Mouse (Mus musculus): Measurements from ENCODE around the gene Llgl1. TPM values are rescaled to one million over a fixed set of nuclear protein-coding genes. Genes with fewer than 3 reads are reported as not detected.

The Llgl1 gene
- 53.7 and 53.8 TPM in 2 replicates for polyA plus RNA-seq (2014; fragmentation: Nextera tagmentation; extraction: Ambion mirVana)

DNA sequence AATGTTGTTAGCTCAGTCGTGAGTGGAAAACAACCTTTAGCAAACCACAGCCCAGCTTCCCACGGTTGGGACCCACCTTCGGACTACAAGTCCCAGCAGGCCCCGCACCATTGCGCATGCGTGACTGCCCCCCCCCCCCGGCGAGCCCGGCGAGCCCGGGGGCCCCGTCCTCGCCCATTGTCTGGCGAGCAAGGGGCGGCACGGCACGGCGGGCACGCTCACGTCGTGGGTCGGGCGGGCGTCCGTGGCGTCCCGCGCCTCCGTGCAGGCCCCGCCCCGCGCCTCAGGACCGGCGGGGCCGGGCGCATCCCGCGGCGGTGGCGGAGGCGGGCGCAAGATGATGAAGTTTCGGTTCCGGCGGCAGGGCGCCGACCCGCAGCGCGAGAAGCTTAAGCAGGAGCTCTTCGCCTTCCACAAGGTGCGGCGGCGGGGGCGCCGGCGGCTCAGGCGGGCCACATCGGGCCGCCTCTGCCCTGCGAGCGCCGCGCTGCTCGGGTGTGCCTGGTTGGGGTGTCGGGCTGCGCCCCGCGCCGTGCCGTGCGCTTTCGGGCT is at the start of gene Llgl1:
Llgl1 (plus strand) TSS at position 200 of the 552 bp plus-strand sequence.
- Histone ChIP-seq H3K9me3 (ENCODE audit: control insufficient read depth, low read length) (no peaks in the 10 kb centered on the region), H3K9ac (ENCODE audit: low read length) (peak within 1 kb of the TSS; percentile 88), H3K4me3 (ENCODE audit: low read depth, low read length) (peak within 1 kb of the TSS; percentile 89), H3K27ac (ENCODE audit: low read depth) (peak within 1 kb of the TSS; percentile 90), H3K4me2 (ENCODE audit: low read length) (peak within 1 kb of the TSS; percentile 88), H3K27me3 (replicated peaks; ENCODE audit: control insufficient read depth, insufficient read depth, low read length) (no peaks in the 10 kb centered on the region), H3K4me1 (replicated peaks; ENCODE audit: control insufficient read depth, insufficient read depth, low read length) (peaks cover 19% of the 10 kb centered on the region), H3K36me3 (ENCODE audit: control insufficient read depth, insufficient read depth, low read length) (peaks cover 18% of the 10 kb centered on the region)
- ATAC-seq (replicated peaks; ENCODE audit: low FRiP score, low TSS enrichment, low read depth) (peak; percentile 90), DNase-seq (ENCODE audit: low spot score) (peak; percentile 99)
- WGBS, result 0% methylated on average over 69 of the region's 73 CpGs

DNA sequence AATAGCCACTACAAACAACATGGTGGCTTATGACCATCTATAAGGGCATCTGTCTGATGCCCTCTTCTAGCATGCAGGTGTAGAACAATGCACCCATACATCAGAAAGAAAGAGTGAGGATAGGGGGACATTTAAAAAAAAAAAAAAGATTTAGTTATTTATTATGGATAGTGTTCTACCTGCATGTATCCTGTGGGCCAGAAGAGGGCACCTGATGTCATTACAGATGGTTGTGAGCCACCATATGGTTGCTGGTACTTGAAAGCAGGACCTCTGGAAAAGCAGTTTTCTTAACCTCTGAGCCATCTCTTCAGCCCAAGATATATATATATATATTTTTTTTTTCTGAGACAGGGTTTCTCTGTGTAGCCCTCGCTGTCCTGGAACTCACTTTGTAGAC is 3.4 kb upstream of the Llgl1 start:
- no peaks in the 10 kb centered on the region for H3K27me3 ChIP-seq (replicated peaks; ENCODE audit: control insufficient read depth, insufficient read depth, low read length)
- no peak overlapping the region for H3K4me3 ChIP-seq (ENCODE audit: low read depth, low read length)
- H3K4me1 ChIP-seq (replicated peaks; ENCODE audit: control insufficient read depth, insufficient read depth, low read length), result peaks cover 15% of the 10 kb centered on the region
- no peaks in the 10 kb centered on the region for H3K36me3 ChIP-seq (ENCODE audit: control insufficient read depth, insufficient read depth, low read length)
- H3K9me3 ChIP-seq (ENCODE audit: control insufficient read depth, low read length), result no peaks in the 10 kb centered on the region
- WGBS, result 65% methylated on average over 1 of the region's 1 CpGs
- DNase-seq (ENCODE audit: low spot score) (no peak), ATAC-seq (replicated peaks; ENCODE audit: low FRiP score, low TSS enrichment, low read depth) (no peak)
- no peak overlapping the region for H3K4me2 ChIP-seq (ENCODE audit: low read length)
- H3K9ac ChIP-seq (ENCODE audit: low read length), result no peak overlapping the region
- no peak overlapping the region for H3K27ac ChIP-seq (ENCODE audit: low read depth)

DNA sequence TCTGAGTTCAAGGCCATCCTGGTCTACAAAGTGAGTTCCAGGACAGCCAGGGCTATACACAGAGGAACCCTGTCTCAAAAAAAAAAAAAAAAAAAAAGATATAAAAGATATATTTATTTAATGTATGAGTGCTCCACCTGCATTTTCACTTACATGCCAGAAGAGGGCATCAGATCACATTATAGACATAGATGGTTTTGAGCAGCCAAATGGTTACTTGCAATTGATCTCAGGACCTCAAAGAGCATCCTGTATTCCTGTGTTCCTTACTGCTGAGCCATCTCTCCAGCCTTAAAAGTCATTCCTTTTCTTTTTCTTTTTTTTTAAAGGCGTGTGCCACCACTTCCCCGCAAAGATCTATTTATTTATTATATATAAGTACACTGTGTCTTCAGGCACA is 2.0 kb upstream of the Llgl1 start:
- no peak overlapping the region for H3K4me2 ChIP-seq (ENCODE audit: low read length)
- peaks cover 19% of the 10 kb centered on the region for H3K4me1 ChIP-seq (replicated peaks; ENCODE audit: control insufficient read depth, insufficient read depth, low read length)
- peak; percentile 28 for DNase-seq (ENCODE audit: low spot score)
- H3K27me3 ChIP-seq (replicated peaks; ENCODE audit: control insufficient read depth, insufficient read depth, low read length), result no peaks in the 10 kb centered on the region
- no peak overlapping the region for H3K4me3 ChIP-seq (ENCODE audit: low read depth, low read length)
- H3K27ac ChIP-seq (ENCODE audit: low read depth), result no peak overlapping the region
- WGBS, result 62% methylated on average over 2 of the region's 2 CpGs
- H3K9ac ChIP-seq (ENCODE audit: low read length), result no peak overlapping the region
- 0 out of 2 replicates have a peak, but pooled peaks cover 3% of the 10 kb centered on the region for H3K36me3 ChIP-seq (ENCODE audit: control insufficient read depth, insufficient read depth, low read length)
- H3K9me3 ChIP-seq (ENCODE audit: control insufficient read depth, low read length), result no peaks in the 10 kb centered on the region
- no peak for ATAC-seq (replicated peaks; ENCODE audit: low FRiP score, low TSS enrichment, low read depth)

DNA sequence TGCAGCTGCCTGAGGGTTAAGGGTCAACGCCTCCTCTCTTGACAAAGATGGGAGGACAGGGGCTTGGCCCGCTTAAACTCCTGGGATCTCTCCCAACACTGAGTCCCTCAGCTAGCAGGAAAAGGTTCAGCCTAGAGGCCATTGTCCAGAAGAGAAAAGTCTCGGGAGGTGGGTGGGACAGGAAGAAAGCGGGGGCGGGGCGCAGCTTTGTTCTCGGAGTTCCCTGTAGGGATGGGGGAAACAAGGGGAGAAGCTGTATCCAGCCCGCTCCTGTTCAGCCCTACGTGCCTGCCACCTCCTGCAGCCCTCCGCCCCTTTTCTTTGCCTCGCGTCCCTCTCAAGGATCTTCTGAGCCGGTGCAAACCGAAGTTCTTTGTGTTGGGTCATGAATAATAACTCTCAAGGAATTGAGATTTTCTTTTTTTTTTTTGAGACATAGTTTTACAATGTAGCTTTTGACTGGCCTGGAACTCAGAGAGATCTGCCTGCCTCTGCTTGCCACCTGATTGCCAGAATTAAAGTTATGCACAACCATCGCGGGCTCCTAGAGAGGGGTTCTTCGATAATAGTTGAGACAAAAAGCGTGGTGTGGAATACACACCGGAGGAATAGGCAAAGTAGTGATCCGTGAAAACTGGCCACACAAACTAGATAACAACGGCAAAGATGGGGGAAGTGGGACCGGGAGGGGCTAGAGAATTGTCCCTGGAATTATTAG is 558 bp upstream of the Llgl1 start:
- peak; percentile 25; the same call in 1 of the 2 replicates for ATAC-seq (replicated peaks; ENCODE audit: low FRiP score, low TSS enrichment, low read depth)
- Histone ChIP-seq H3K36me3 (ENCODE audit: control insufficient read depth, insufficient read depth, low read length) (peaks cover 13% of the 10 kb centered on the region; the same call in 1 of the 2 replicates), H3K9ac (ENCODE audit: low read length) (peak overlapping the region; percentile 88), H3K4me1 (replicated peaks; ENCODE audit: control insufficient read depth, insufficient read depth, low read length) (peaks cover 19% of the 10 kb centered on the region), H3K4me3 (ENCODE audit: low read depth, low read length) (peak overlapping the region; percentile 89), H3K9me3 (ENCODE audit: control insufficient read depth, low read length) (no peaks in the 10 kb centered on the region), H3K27me3 (replicated peaks; ENCODE audit: control insufficient read depth, insufficient read depth, low read length) (no peaks in the 10 kb centered on the region), H3K27ac (ENCODE audit: low read depth) (peak overlapping the region; percentile 90), H3K4me2 (ENCODE audit: low read length) (peak overlapping the region; percentile 88)
- peak; percentile 88 for DNase-seq (ENCODE audit: low spot score)
- WGBS, result 2% methylated on average over 22 of the region's 22 CpGs

DNA sequence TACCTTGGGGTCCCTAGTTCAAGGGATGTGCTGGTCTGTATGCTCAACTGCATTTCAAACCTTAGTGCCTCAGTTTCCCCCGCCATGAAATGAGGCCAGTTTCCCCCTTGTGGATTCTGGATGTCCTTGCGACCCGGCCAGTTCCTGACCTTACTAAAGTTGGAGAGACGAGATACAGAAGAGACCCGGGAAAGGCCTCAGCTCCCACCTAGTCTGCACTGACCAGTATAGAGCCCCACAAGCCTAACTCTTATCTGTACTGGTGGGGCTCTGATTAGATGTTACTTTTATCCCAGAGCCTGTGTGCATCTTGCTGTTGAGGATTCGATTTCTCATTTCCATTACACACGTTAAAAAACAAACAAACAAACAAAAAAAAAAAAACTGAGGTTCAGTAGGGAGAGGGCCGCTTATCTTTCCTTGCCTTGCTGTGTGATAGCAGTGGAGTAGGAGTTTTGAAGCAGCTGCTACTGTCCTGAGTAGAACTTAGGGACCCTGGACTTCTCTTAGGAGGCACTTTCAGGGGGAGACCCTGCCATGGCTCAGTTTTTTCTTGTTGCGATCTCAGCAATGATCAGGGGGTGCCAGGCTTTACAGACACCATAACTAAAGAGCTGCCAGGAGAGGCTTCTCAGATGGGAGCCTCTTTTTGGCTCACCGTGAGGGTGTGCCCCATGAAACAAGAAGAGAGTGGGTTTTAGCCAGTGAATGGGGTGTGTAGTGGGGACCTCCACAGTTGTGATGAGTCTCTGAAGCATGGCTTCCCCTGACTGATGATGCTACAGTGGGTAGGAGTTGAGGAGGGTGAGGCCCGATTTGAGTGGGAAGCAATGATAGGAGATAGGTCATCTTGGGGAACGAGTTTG is 1.0 kb downstream of the Llgl1 start:
- peak overlapping the region; percentile 88 for H3K4me2 ChIP-seq (ENCODE audit: low read length)
- peak overlapping the region; percentile 89 for H3K4me3 ChIP-seq (ENCODE audit: low read depth, low read length)
- peak overlapping the region; percentile 88 for H3K9ac ChIP-seq (ENCODE audit: low read length)
- ATAC-seq (replicated peaks; ENCODE audit: low FRiP score, low TSS enrichment, low read depth) (no peak), DNase-seq (ENCODE audit: low spot score) (no peak)
- 24% methylated on average over 12 of the region's 12 CpGs for WGBS
- no peaks in the 10 kb centered on the region for H3K9me3 ChIP-seq (ENCODE audit: control insufficient read depth, low read length)
- peak overlapping the region; percentile 90; the same call in 1 of the 2 replicates for H3K27ac ChIP-seq (ENCODE audit: low read depth)
- H3K4me1 ChIP-seq (replicated peaks; ENCODE audit: control insufficient read depth, insufficient read depth, low read length), result peaks cover 19% of the 10 kb centered on the region
- H3K27me3 ChIP-seq (replicated peaks; ENCODE audit: control insufficient read depth, insufficient read depth, low read length), result no peaks in the 10 kb centered on the region
- peaks cover 28% of the 10 kb centered on the region for H3K36me3 ChIP-seq (ENCODE audit: control insufficient read depth, insufficient read depth, low read length)

DNA sequence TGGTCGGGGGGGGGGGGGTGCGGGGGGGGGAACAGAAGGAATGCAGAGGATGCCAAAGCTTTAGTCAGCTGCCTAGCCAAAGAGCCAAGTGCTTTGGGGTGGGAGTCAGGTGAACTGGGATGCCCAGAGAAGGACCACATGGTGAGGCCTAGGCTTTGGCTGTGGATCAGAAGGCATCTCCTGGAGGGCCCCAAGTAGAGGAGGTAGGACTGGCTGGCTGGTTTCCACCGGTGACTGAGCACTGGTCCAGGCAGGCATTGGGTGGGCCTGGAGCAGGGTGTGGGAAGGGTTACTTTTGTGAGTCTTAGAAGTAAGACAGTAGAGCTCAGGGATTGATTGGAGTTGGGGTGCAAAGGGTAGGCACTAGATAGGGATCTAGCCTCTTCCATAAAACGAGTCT is 2.1 kb downstream of the Llgl1 start:
- Histone ChIP-seq H3K4me1 (replicated peaks; ENCODE audit: control insufficient read depth, insufficient read depth, low read length) (peaks cover 19% of the 10 kb centered on the region), H3K36me3 (ENCODE audit: control insufficient read depth, insufficient read depth, low read length) (peaks cover 38% of the 10 kb centered on the region), H3K9me3 (ENCODE audit: control insufficient read depth, low read length) (no peaks in the 10 kb centered on the region), H3K9ac (ENCODE audit: low read length) (no peak overlapping the region), H3K4me2 (ENCODE audit: low read length) (no peak overlapping the region), H3K27me3 (replicated peaks; ENCODE audit: control insufficient read depth, insufficient read depth, low read length) (no peaks in the 10 kb centered on the region), H3K4me3 (ENCODE audit: low read depth, low read length) (no peak overlapping the region), H3K27ac (ENCODE audit: low read depth) (no peak overlapping the region)
- no peak for ATAC-seq (replicated peaks; ENCODE audit: low FRiP score, low TSS enrichment, low read depth)
- no peak for DNase-seq (ENCODE audit: low spot score)
- 87% methylated on average over 3 of the region's 4 CpGs for WGBS

DNA sequence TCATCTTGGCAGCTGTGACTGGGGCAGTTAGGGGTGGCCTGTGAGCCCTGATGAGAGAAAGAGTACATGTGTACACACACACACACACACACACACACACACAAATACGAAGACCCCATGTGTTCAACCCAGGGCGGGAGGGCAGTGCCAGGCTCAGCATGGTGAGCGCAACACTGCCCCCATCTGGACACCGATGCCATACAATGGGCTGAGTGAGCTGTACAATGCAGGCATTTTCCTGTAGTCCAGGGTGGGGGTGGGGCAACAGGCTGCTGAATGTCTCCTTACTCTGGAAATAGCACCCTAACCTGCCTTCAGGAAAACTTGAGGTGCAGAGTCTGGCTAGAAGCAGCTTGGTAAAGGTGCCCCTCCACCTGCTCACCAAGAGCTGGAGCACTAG is 3.6 kb downstream of the Llgl1 start:
- Histone ChIP-seq H3K4me3 (ENCODE audit: low read depth, low read length) (no peak overlapping the region), H3K27me3 (replicated peaks; ENCODE audit: control insufficient read depth, insufficient read depth, low read length) (no peaks in the 10 kb centered on the region), H3K4me1 (replicated peaks; ENCODE audit: control insufficient read depth, insufficient read depth, low read length) (peaks cover 19% of the 10 kb centered on the region), H3K36me3 (ENCODE audit: control insufficient read depth, insufficient read depth, low read length) (peaks cover 54% of the 10 kb centered on the region), H3K9me3 (ENCODE audit: control insufficient read depth, low read length) (no peaks in the 10 kb centered on the region), H3K27ac (ENCODE audit: low read depth) (no peak overlapping the region), H3K4me2 (ENCODE audit: low read length) (no peak overlapping the region), H3K9ac (ENCODE audit: low read length) (no peak overlapping the region)
- ATAC-seq (replicated peaks; ENCODE audit: low FRiP score, low TSS enrichment, low read depth) (no peak), DNase-seq (ENCODE audit: low spot score) (peak; percentile 71)
- WGBS, result 38% methylated on average over 4 of the region's 4 CpGs

DNA sequence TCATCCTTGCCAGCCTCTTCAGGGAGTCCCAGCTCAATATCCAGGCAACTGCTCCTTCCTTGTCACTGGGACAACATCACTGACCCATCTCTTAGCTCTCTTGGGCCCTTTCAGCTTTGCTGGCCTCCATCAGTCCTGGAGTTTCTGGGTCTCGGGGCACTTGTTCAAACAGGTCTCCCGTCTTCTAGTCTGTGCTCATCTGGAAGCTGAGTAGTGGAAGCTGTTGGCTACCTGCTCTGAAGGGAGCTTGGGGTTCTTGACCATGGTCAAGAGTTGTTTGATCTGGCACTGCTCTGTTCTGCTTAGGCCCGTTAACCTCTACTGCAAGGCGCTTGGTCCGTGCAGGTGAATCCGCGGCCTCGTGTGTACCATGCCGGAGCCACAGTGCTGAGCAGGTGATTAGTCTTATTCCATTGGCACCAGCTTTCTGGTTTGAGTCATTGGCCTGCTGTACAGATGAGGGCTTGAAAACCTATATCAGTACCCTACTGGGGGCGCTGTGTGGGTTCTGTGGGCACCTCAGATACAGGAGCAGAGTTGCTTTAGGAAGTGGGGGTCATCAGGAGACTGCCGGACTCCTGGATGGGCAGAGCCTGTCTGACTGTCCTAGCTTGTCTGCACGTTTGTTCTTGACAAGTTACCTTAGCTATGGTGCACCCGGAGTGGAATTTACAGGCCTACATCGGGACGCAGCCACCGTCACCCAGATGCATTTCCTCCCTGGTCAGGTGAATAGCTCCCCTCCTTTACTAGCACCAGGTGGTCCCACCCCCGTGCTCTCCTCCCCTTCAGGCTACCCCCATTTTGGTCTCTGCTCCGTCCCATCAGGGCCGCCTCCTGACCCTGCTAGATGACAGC is 4.7 kb downstream of the Llgl1 start:
- DNase-seq (ENCODE audit: low spot score) (no peak), ATAC-seq (replicated peaks; ENCODE audit: low FRiP score, low TSS enrichment, low read depth) (no peak)
- Histone ChIP-seq H3K9ac (ENCODE audit: low read length) (no peak overlapping the region), H3K4me2 (ENCODE audit: low read length) (no peak overlapping the region), H3K4me1 (replicated peaks; ENCODE audit: control insufficient read depth, insufficient read depth, low read length) (peaks cover 12% of the 10 kb centered on the region), H3K9me3 (ENCODE audit: control insufficient read depth, low read length) (no peaks in the 10 kb centered on the region), H3K4me3 (ENCODE audit: low read depth, low read length) (no peak overlapping the region), H3K27ac (ENCODE audit: low read depth) (no peak overlapping the region), H3K27me3 (replicated peaks; ENCODE audit: control insufficient read depth, insufficient read depth, low read length) (no peaks in the 10 kb centered on the region), H3K36me3 (ENCODE audit: control insufficient read depth, insufficient read depth, low read length) (peaks cover 65% of the 10 kb centered on the region)
- WGBS, result 93% methylated on average over 19 of the region's 19 CpGs
